Mouse (Mus musculus): ENCODE measurements around the gene Trim40.

Trim40 gene

GRCm38 (mm10) chr17:36890073-36890903 is at the start of gene Trim40:
Gene Trim40 (minus strand): TSS chr17:36890123.
- DNase-seq (ENCODE audit: low spot score), result no peak

- DNase-seq (ENCODE audit: low spot score), result no peak
These were observed 48.1 kb upstream of the Trim40 start for GRCm38 (mm10) chr17:36938056-36938455.

- peak; percentile 21 for DNase-seq (ENCODE audit: low spot score)
These were observed 41.9 kb upstream of the Trim40 start for GRCm38 (mm10) chr17:36931806-36932205.

GRCm38 (mm10) chr17:36931130-36931529 is 41.2 kb upstream of the Trim40 start:
- no peak for DNase-seq (ENCODE audit: low spot score)

- DNase-seq (ENCODE audit: low spot score), result no peak
These were observed 40.3 kb upstream of the Trim40 start for GRCm38 (mm10) chr17:36930233-36930632.

- DNase-seq (ENCODE audit: low spot score), result no peak
These were observed 39.5 kb upstream of the Trim40 start for GRCm38 (mm10) chr17:36929236-36929932.

- no peak for DNase-seq (ENCODE audit: low spot score)
These were observed 37.7 kb upstream of the Trim40 start for GRCm38 (mm10) chr17:36927496-36928120.

- DNase-seq (ENCODE audit: low spot score), result no peak
These were observed 33.6 kb upstream of the Trim40 start for GRCm38 (mm10) chr17:36923491-36923890.

- DNase-seq (ENCODE audit: low spot score), result no peak
These were observed 32.8 kb upstream of the Trim40 start for GRCm38 (mm10) chr17:36922715-36923114.

- DNase-seq (ENCODE audit: low spot score), result peak; percentile 57
These were observed 30.3 kb upstream of the Trim40 start for GRCm38 (mm10) chr17:36920239-36920638.

- DNase-seq (ENCODE audit: low spot score), result peak; percentile 38
These were observed 25.2 kb upstream of the Trim40 start for GRCm38 (mm10) chr17:36915076-36915475.

- DNase-seq (ENCODE audit: low spot score), result peak; percentile 77
These were observed 24.2 kb upstream of the Trim40 start for GRCm38 (mm10) chr17:36914108-36914507.

GRCm38 (mm10) chr17:36912031-36912430 is 22.1 kb upstream of the Trim40 start:
- no peak for DNase-seq (ENCODE audit: low spot score)

GRCm38 (mm10) chr17:36909802-36910201 is 19.9 kb upstream of the Trim40 start:
- DNase-seq (ENCODE audit: low spot score), result no peak

GRCm38 (mm10) chr17:36908235-36908634 is 18.3 kb upstream of the Trim40 start:
- DNase-seq (ENCODE audit: low spot score), result no peak

GRCm38 (mm10) chr17:36903651-36904050 is 13.7 kb upstream of the Trim40 start:
- peak; percentile 9 for DNase-seq (ENCODE audit: low spot score)

- DNase-seq (ENCODE audit: low spot score), result no peak
These were observed 10.8 kb upstream of the Trim40 start for GRCm38 (mm10) chr17:36900691-36901090.

- DNase-seq (ENCODE audit: low spot score), result no peak
These were observed 10.1 kb upstream of the Trim40 start for GRCm38 (mm10) chr17:36900001-36900400.

GRCm38 (mm10) chr17:36899376-36899775 is 9.5 kb upstream of the Trim40 start:
- DNase-seq (ENCODE audit: low spot score), result no peak

GRCm38 (mm10) chr17:36897552-36898205 is 7.8 kb upstream of the Trim40 start, which contains the start of gene Trim31:
Gene Trim31 (plus strand): TSS chr17:36898118.
- DNase-seq (ENCODE audit: low spot score), result no peak

- no peak for DNase-seq (ENCODE audit: low spot score)
These were observed 7.1 kb upstream of the Trim40 start for GRCm38 (mm10) chr17:36897065-36897464.

GRCm38 (mm10) chr17:36896583-36896982 is 6.7 kb upstream of the Trim40 start:
- peak; percentile 32 for DNase-seq (ENCODE audit: low spot score)

Data from lung, postnatal 25 days (tissue).